Mouse (Mus musculus) brain, embryonic 14.5 days (tissue): ENCODE measurements at regions not wholly inside any gene's neighbourhood (a gene's known extent, or its start where the extent isn't known, plus 50 kb on each side); places are given as distances from the start of the nearest gene placed in this dataset.

Source experiments
- CTCF ChIP-seq: fragments of 200-500 bp; IDR thresholded peaks from 2 replicates; pipeline ENCODE4 v1.5.1; 2012; ENCODE audit warnings: inconsistent platforms, mild to moderate bottlenecking, moderate library complexity, borderline replicate concordance; ENCODE audit not compliant: insufficient read depth, insufficient read length; ENCODE audit errors: extremely low read depth
- POLR2A ChIP-seq: fragments of 200-500 bp; IDR thresholded peaks from 2 replicates; pipeline ENCODE4 v1.6.1; 2012; ENCODE audit warnings: mild to moderate bottlenecking, inconsistent platforms, borderline replicate concordance; ENCODE audit not compliant: poor library complexity, insufficient read depth, insufficient read length, severe bottlenecking; ENCODE audit errors: extremely low read depth

GRCm38 (mm10) chr1:128758294-128758801 is 166.3 kb upstream of the Cxcr4 start:
- TF ChIP-seq CTCF, result no peak
- TF ChIP-seq POLR2A, result no peak
